Mouse (Mus musculus) erythroblast, embryonic 14.5 days (primary cell): Measurements from ENCODE around the gene H2bfm.

ENCODE experiments used
- GATA1 ChIP-seq: IDR thresholded peaks from 2 replicates; pipeline ENCODE4 v1.6.1; 2012; ENCODE audit warnings: low read length, inconsistent platforms, mixed read lengths
- TAL1 ChIP-seq: IDR thresholded peaks from 3 replicates; pipeline ENCODE4 v1.6.1; 2012; ENCODE audit warnings: low read length, inconsistent platforms, mixed read lengths

DNA sequence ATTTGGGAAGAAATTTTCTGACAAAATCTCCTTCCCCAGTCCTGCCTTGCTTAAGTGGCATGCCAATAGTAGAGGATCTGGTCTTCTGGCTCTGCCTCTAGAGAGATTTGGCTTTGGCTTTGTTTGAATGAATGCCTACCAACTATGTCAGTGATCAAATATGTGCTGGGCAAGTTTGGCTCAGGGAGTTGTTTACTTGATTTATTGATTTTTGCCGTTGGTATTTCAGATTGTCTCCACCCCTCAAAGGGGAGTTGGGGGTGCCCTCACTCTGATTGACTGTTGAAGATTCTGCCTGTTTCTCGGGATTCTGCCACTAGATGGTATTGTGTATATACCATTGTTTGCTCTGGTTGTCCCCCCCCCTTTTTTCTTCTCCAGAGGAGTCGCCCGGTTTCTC is 22.8 kb upstream of the H2bfm start:
- TF ChIP-seq GATA1 (no peak), TAL1 (no peak)
